Mouse (Mus musculus) bone marrow, adult 2 months (tissue): ENCODE measurements around the gene Kcnj16.

Experiments
- CTCF ChIP-seq: fragments of 200-500 bp; IDR thresholded peaks from 2 replicates; pipeline ENCODE4 v1.5.1; 2011; ENCODE audit warnings: low read length, control low read depth; ENCODE audit not compliant: control insufficient read depth, insufficient read depth
- POLR2A ChIP-seq: fragments of 200-500 bp; IDR thresholded peaks from 2 replicates; pipeline ENCODE4 v1.6.1; 2011; ENCODE audit warnings: low read depth, mild to moderate bottlenecking, control low read depth, low read length, borderline replicate concordance; ENCODE audit not compliant: control insufficient read depth

DNA sequence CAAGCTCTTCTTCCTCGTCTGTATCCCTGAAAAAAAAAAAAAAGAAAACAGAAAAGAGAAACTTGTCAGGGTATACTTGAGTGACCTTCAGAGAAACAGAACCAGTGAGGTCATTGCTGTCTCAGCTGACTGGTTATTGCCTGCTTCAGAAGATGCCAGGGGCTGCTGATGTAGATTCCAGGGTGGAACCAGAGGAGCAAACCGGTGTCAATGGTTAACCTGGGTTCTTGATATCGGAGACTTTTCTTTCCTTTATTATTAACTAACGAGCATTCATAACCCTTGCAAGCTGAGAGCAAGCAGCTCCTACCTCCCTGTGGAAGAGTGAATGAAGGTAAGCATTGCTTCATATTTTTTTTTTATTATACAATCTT is at the start of gene Kcnj16:
- no peak for TF ChIP-seq CTCF
- no peak for TF ChIP-seq POLR2A
